1 mouse cellular context compared by ENCODE assay signal in the genomic region with DNA sequence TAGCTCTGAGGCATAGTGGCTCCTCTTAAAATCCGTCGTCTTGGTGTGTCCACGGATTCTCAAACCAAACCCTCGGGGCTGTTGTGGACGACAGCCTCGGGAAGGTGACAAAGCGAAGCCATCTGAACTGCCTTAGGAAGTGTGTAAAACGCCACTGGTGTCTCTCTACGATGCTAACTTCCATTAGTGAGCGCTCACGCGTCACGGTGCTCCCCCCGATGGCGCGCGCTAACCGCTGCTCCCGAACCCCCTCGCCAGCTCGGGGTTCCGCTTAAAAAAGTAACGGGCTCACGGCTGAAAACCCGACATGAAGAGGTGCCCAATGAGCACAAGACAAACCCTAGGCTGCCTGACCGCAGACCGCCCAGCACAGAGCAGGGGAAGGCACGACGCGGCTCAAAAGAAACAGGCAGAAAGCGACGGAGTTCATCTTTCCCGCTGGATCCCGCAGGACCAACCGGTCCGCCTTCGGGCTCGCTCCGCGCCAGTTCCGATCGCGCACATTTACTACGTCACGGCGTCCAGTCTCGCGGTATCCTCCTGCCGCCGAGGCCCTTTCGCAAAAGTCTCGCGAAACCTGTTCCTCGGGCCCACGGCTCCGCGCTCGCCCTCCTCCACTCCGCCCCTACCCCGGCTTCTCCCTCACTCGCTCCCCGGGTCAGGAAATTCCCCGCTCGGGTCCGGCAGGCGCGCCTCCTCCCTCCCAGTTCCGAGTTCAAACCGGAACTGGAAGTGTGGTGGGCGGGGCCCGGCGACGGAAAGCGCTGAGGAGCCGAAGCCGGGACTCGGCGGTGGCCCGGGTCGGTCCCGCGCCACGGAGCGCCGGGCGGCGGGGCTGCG.
TF ChIP-seq lines count a peak whose summit lies in the region.

A gene (plus strand): TSS at position 744 of the 840 bp plus-strand sequence.

TF ChIP-seq in CH12.LX, 34 proteins besides CTCF, POLR2A, EP300 and RAD21 (continued from another document):
- no peak for TF ChIP-seq GABPA (IDR thresholded peaks at IDR 0.05; ENCODE audit: insufficient replicate concordance, low read depth, low read length)
- TF ChIP-seq MXI1 (IDR thresholded peaks at IDR 0.05; ENCODE audit: low read depth, low read length): peak; percentile 90
- no peak; the same call in none of the 2 replicates for TF ChIP-seq MEF2A (IDR thresholded peaks at IDR 0.05; ENCODE audit: borderline replicate concordance, low read depth, low read length)
- TF ChIP-seq E2F4 (IDR thresholded peaks at IDR 0.05; ENCODE audit: insufficient replicate concordance, low read depth, low read length): peak; percentile 86; the same call in 1 of the 2 replicates
- no peak for TF ChIP-seq ZNF384 (IDR thresholded peaks at IDR 0.05; ENCODE audit: low read depth, low read length)
- no peak for TF ChIP-seq SMC3 (IDR thresholded peaks at IDR 0.05; ENCODE audit: low read depth, low read length)
- TF ChIP-seq TCF12 (IDR thresholded peaks at IDR 0.05; ENCODE audit: low read depth, low read length): peak; percentile 75
- peak; percentile 24; the same call in 1 of the 2 replicates for TF ChIP-seq MYC (IDR thresholded peaks at IDR 0.05; ENCODE audit: low read depth, low read length)
- 0 out of 2 replicates have a peak, but pooled peaks have one; percentile 21 for TF ChIP-seq NRF1 (IDR thresholded peaks at IDR 0.05; ENCODE audit: low read depth, low read length)
- TF ChIP-seq JUND (conservative IDR thresholded peaks at IDR 0.05; ENCODE audit: low read depth, low read length): no peak
- TF ChIP-seq HCFC1 (IDR thresholded peaks at IDR 0.05; ENCODE audit: low read depth, low read length): peak; percentile 89
- TF ChIP-seq NELFE (IDR thresholded peaks at IDR 0.05; ENCODE audit: low read depth, low read length): peak; percentile 79
- peak; percentile 94 for TF ChIP-seq MAZ (IDR thresholded peaks at IDR 0.05; ENCODE audit: low read depth, low read length)
- TF ChIP-seq PAX5 (IDR thresholded peaks at IDR 0.05; ENCODE audit: low read length): no peak
- TF ChIP-seq ZMIZ1 (IDR thresholded peaks at IDR 0.05; ENCODE audit: low read depth, low read length): no peak; the same call in 1 of the 2 replicates
- peak; percentile 65 for TF ChIP-seq BHLHE40 (IDR thresholded peaks at IDR 0.05; ENCODE audit: low read depth, low read length)
- TF ChIP-seq POLR2AphosphoS2 (IDR thresholded peaks at IDR 0.05; ENCODE audit: low read depth, low read length): no peak
- no peak for TF ChIP-seq ETS1 (conservative IDR thresholded peaks at IDR 0.05; ENCODE audit: low read depth, low read length)
- no peak for TF ChIP-seq CHD1 (IDR thresholded peaks at IDR 0.05; ENCODE audit: low read depth, low read length)
- TF ChIP-seq ZC3H11A (IDR thresholded peaks at IDR 0.05; ENCODE audit: low read depth, low read length): no peak
- no peak for TF ChIP-seq MAX (IDR thresholded peaks at IDR 0.05; ENCODE audit: low read length)
TF ChIP-seq in CH12.LX: peak in this region for 15.
